Mouse (Mus musculus): Measurements from ENCODE around the gene Nsf.
A peak's percentile ranks its signal among the peaks of the same experiment; 100 is the strongest.

The Nsf gene

GRCm38 (mm10) chr11:103773387-103774227, 180.2 kb downstream of the Nsf start, which contains the start of gene Wnt3:
Gene Wnt3, plus strand, starts transcription at chr11:103774150.
- peak; percentile 61 for DNase-seq (ENCODE audit: low read depth, low spot score)

- DNase-seq (ENCODE audit: low read depth, low spot score): peak; percentile 21
Measured at GRCm38 (mm10) chr11:103772505-103773386, 181.1 kb downstream of the Nsf start.

Data from CD4-positive helper T cell, adult 2 months (primary cell).